Mouse (Mus musculus) adrenal gland, postnatal 36 days (tissue): ENCODE measurements at regions not wholly inside any gene's neighbourhood (a gene's known extent, or its start where the extent isn't known, plus 50 kb on each side); places are given as distances from the start of the nearest gene placed in this dataset.

Experiments used
- DNase-seq, 2 experiments: peaks; one replicate each; pipeline ENCODE4 v3.0.0; 2021; ENCODE audit warnings: mixed read lengths in 1 of 2

DNA sequence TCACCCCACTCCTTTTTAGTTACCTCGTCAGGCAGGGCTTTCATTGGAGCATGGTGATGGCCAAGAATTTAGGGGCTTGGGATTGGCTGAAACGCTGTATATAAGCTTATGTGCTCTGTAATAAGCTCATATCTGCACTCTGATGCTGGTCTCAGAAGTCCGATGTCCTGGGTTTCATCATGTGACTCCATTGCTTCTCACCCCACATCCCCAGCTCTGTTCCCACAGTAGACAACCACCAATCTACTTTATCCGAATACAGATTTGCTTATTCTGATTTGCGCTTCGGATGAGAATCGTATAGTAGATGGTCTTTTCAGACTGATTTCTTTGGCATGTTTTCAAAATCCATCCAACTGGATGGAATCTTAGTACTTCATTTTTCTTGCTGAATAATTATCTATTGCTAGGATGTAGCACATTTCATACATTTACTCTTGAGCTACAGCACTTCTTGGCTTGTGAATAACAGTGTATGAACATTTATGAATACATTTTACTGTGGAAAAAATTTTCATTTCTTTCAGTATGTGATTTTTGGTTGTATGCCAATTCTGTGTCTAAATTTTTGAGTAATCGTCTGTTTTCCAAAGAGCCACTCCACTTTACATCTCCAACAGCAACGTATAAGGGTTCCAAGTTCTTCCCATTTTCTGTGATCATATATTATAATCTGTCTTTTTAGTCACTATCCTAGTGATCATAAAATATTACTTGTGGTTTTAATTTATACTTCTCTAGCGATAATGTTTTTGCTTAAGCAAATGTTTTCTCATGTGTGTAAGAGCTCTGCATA is 185.7 kb downstream of the Hace1 start:
- no peak for DNase-seq

GRCm38 (mm10) chr10:45779720-45780119 is 202.1 kb downstream of the Hace1 start:
- no peak for DNase-seq

DNA sequence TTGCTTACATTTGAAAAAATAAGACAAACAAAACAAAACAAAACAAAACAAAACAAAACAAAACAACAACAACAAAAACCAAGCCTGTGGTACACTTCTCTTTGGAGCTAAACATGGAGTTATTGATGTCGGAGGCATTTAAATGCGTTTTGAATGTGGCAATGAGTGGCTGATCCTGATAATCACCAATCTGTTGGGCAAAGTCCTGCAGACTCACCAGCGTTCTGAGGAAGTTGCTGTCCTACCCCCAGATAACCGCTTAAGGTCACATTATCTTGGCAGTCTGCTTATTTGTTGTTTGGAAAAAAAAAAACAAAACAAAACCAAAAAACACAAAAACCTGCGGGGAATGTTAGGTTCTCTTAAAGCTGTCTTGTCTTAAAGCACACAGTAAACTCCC is 205.4 kb downstream of the Hace1 start:
- DNase-seq: no peak

DNA sequence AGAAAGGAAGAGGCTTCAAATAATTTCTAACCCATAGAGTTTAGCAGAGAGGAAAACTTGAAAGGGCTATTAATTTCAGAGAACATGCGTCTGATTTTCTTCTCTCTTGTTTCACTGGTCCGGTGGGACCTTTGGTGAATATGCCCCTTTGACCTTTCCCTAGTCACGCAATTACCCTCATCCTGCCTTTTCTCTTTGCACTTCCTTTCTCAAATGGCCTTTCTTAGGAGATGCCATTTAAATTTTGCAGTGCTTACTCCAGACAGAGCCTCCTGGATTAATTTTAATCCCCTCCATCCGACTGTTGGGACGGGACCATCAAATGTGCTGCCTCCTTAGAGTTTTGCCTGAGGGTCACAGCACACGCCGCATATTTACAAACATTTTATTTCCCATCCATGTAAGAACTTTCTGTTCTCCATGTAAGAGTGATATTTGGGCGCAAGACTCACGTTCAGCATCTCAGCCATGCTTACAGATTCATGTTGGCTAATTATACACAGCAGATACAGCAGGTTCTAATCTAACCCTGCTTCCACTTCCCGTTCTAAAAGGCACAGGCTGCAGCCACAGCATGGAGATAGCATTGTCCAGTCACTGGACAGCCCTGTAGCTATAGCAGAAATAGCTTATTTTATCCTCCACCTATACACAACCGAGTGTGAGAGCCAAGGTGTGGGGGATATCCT is 206.0 kb downstream of the Hace1 start:
- no peak for DNase-seq

GRCm38 (mm10) chr10:45784150-45784479 is 206.5 kb downstream of the Hace1 start:
- no peak for DNase-seq

GRCm38 (mm10) chr10:45784575-45784974 is 206.9 kb downstream of the Hace1 start:
- DNase-seq: no peak

DNA sequence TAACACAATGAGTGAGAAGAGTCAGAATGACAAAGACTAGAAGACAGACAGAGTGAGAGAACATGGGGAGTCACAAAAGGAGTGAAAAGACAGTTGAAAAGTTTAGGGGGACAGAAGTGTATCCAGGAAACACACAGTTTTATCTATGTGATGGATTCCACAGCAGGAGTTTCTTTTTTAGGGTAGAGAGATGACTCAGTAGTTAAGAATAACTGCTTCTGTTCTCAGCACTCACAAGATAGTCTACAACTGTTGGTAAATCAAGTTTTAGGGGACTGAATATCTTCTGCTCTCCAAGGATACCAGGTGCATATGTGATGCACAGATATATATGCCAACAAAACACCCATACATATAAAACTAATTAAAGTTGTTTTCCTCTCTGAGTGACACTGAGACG is 210.7 kb downstream of the Hace1 start:
- DNase-seq: no peak

GRCm38 (mm10) chr10:45795582-45795981 is 218.0 kb downstream of the Hace1 start:
- no peak for DNase-seq

GRCm38 (mm10) chr10:45800070-45800851 is 222.6 kb downstream of the Hace1 start:
- peak; percentile 45 to 57 for DNase-seq

GRCm38 (mm10) chr10:45801463-45801862 is 223.8 kb downstream of the Hace1 start:
- peak in 1 of 2 experiments; percentile 36 for DNase-seq

GRCm38 (mm10) chr10:45806984-45807827 is 229.6 kb downstream of the Hace1 start:
- DNase-seq: no peak

DNA sequence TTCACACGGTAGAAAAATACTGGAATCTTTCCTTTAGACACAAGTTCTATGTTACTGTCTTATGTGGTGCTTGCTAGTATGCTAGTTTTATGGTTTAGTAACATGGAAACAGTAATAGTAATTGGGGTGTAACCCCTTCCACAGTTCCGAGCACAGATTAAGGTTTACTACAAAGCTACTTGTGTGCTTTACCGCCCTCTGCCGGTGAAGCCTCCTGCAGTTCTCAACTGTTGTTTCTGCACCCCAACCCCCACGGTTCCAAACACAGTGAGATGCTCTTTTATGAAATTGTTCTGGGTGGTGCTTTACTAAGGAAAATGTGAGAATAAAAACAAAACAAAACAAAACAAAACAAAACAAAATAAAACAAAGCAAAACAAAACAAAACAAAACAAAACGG is 234.3 kb downstream of the Hace1 start:
- DNase-seq: peak; percentile 41 to 63

- DNase-seq: no peak
These were observed 236.2 kb downstream of the Hace1 start for GRCm38 (mm10) chr10:45813804-45814203.

GRCm38 (mm10) chr10:45816679-45817078 is 239.1 kb downstream of the Hace1 start:
- no peak for DNase-seq

DNA sequence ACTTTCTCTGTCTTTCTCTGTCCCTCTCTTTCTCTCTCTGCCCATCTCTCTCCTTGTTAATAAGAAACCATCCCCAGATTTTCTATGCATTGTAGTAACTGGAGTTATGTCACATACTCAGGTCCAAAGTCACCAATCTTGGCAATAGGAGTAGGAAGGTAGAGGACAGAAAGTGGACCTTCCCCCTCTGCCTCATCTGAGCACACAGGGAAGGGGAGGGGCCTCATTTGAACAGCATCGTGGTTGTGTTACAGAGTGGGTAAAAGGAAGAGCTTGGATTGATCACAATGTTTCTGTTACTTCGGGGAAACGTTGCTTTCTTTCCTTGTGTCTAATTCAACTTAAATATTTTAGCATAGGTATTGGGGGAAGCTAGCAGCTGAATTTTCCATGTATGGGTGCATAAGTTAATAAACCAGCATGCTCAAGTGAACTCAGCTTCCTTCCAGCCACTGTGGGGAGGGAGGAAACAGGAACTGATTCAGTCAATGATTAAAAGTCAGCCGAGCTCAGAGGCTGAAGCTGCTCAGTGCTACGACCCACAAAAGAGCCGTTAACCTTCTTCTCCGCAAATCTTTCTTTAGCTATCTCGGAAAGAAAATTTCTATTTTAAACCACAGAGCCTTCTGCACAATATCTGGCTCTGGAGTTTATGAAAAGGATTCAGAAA is 243.5 kb downstream of the Hace1 start:
- no peak for DNase-seq

- DNase-seq: no peak
These were observed 244.6 kb downstream of the Hace1 start for GRCm38 (mm10) chr10:45822251-45822650.

DNA sequence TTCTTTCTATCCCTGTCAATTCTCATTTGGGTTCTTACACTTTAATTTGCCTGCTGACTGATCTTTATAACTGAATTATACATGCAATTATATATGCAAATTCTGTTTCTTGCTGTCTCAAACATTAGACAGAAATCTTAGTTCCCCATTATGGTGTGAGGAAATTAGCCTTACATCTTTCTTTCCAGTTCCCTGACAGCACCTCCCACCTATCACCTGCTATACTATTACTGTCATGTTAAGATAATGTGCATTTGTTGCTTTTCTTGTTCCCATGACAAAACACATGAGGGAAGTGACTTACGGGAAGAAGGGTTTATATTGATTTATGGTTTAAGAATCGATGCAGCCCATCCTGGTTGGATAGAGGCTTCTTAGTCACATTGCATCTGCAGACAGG is 246.0 kb downstream of the Hace1 start:
- no peak for DNase-seq

- DNase-seq: no peak
These were observed 271.0 kb downstream of the Hace1 start for GRCm38 (mm10) chr10:45848654-45849053.

DNA sequence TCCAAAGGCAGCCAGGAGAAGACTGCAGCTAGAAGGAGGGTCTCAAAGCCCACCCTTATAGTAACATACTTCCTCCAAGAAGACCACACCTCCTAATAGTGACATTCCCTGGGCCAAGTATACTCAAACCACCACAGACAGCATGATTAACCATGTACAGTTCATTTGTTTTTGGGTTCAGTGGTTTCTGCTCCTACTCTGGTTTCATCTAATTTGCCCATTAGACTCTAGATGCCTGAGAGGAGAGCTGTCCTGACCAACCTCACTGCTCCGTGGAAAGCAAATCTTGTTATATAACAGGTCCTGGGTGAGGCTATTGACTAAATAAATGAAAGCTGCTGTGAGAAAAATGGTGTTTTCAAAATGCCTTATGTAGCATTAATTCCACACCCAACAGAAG is 272.2 kb downstream of the Hace1 start:
- no peak for DNase-seq

- DNase-seq: no peak
These were observed 273.0 kb downstream of the Hace1 start for GRCm38 (mm10) chr10:45850625-45851024.

DNA sequence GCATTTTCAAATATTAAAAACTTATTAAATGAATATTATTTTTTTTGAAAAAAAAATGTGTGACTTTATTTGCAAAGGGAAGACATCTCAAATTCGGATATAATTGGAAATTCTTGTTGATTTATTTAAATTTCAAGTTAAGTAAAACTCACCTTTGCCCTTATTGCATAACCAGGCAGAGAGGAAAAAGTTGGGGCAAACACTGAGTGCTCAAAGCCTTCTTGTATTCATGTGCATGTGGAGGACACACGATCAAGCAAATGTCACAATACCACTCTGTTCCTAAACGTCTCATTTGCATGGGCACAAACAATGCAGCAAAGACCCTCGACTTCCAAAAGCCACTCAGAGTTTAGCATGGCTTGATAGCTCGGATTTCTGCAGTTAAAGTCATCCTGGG is 275.1 kb downstream of the Hace1 start:
- DNase-seq: no peak

DNA sequence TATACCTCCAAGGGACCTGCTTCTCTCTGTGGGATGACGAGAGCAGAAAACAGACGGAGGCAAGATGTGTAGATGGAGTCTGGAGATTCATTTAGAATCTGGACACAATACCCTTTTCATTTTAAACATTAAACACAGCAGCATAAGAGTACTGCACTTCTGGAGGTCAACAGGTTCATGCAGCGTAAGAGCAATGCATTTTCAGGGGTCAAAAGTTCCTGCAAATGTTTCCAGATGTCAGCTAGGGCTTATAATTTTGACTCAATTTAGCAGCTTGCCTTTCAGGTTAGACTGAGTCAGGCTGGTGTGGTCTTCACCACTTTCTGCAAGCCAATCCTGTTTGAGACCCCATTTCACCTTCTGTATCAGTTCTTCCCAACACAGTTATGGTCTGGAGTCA is 277.9 kb downstream of the Hace1 start:
- DNase-seq: no peak
